Mouse (Mus musculus): ENCODE results near the gene Ero1l.

The Ero1l gene

GRCm38 (mm10) chr14:45304389-45304788, 14.2 kb downstream of the Ero1l start:
- DNase-seq = no peak

GRCm38 (mm10) chr14:45303939-45304338, 14.6 kb downstream of the Ero1l start:
- DNase-seq = no peak

- DNase-seq = no peak
Measured at GRCm38 (mm10) chr14:45291608-45292007, 27.0 kb downstream of the Ero1l start.

GRCm38 (mm10) chr14:45282066-45282465, 36.5 kb downstream of the Ero1l start:
- no peak for DNase-seq

- no peak for DNase-seq
Measured at GRCm38 (mm10) chr14:45275816-45276215, 42.8 kb downstream of the Ero1l start.

GRCm38 (mm10) chr14:45263831-45264592, 54.6 kb downstream of the Ero1l start:
- no peak for DNase-seq

- DNase-seq = no peak
Measured at GRCm38 (mm10) chr14:45251548-45252076, 67.0 kb downstream of the Ero1l start.

- no peak for DNase-seq
Measured at GRCm38 (mm10) chr14:45241613-45242012, 77.0 kb downstream of the Ero1l start.

GRCm38 (mm10) chr14:45239042-45239441, 79.5 kb downstream of the Ero1l start:
- no peak for DNase-seq

Data from cerebellum, postnatal 36 days (tissue).